Mouse (Mus musculus): ENCODE data around the gene Lmnb2.
A peak's percentile ranks its signal among the peaks of the same experiment; 100 is the strongest.

The Lmnb2 gene

GRCm38 (mm10) chr10:80929299-80930226 lies 11.5 kb upstream of the Lmnb2 start, which contains the start of gene Gadd45b:
TSS of gene Gadd45b (plus strand) at chr10:80930073.
- DNase-seq (ENCODE audit: low read depth, low spot score) = peak; percentile 98

- peak; percentile 77 for DNase-seq (ENCODE audit: low read depth, low spot score)
Observed at GRCm38 (mm10) chr10:80928586-80929298, 10.7 kb upstream of the Lmnb2 start.

- no peak for DNase-seq (ENCODE audit: low read depth, low spot score)
Observed at GRCm38 (mm10) chr10:80925472-80925871, 7.4 kb upstream of the Lmnb2 start.

GRCm38 (mm10) chr10:80921923-80922322 lies 3.9 kb upstream of the Lmnb2 start:
- no peak for DNase-seq (ENCODE audit: low read depth, low spot score)

GRCm38 (mm10) chr10:80917336-80917778 lies 688 bp downstream of the Lmnb2 start:
- no peak for DNase-seq (ENCODE audit: low read depth, low spot score)

- DNase-seq (ENCODE audit: low read depth, low spot score) = no peak
Observed at GRCm38 (mm10) chr10:80915736-80916135, 2.3 kb downstream of the Lmnb2 start.

GRCm38 (mm10) chr10:80915260-80915659 lies 2.8 kb downstream of the Lmnb2 start:
- DNase-seq (ENCODE audit: low read depth, low spot score) = no peak

- no peak for DNase-seq (ENCODE audit: low read depth, low spot score)
Observed at GRCm38 (mm10) chr10:80914253-80914656, 3.8 kb downstream of the Lmnb2 start.

GRCm38 (mm10) chr10:80913364-80914011 lies 4.6 kb downstream of the Lmnb2 start:
- no peak for DNase-seq (ENCODE audit: low read depth, low spot score)

- DNase-seq (ENCODE audit: low read depth, low spot score) = no peak
Observed at GRCm38 (mm10) chr10:80911891-80912290, 6.2 kb downstream of the Lmnb2 start.

- no peak for DNase-seq (ENCODE audit: low read depth, low spot score)
Observed at GRCm38 (mm10) chr10:80911354-80911753, 6.7 kb downstream of the Lmnb2 start.

GRCm38 (mm10) chr10:80909375-80910162 lies 8.5 kb downstream of the Lmnb2 start:
- DNase-seq (ENCODE audit: low read depth, low spot score) = no peak

- DNase-seq (ENCODE audit: low read depth, low spot score) = no peak
Observed at GRCm38 (mm10) chr10:80904709-80905108, 13.3 kb downstream of the Lmnb2 start.

GRCm38 (mm10) chr10:80904004-80904693 lies 13.9 kb downstream of the Lmnb2 start:
- no peak for DNase-seq (ENCODE audit: low read depth, low spot score)

GRCm38 (mm10) chr10:80903282-80903681 lies 14.8 kb downstream of the Lmnb2 start:
- DNase-seq (ENCODE audit: low read depth, low spot score) = no peak

- DNase-seq (ENCODE audit: low read depth, low spot score) = no peak
Observed at GRCm38 (mm10) chr10:80902273-80902940, 15.6 kb downstream of the Lmnb2 start.

- no peak for DNase-seq (ENCODE audit: low read depth, low spot score)
Observed at GRCm38 (mm10) chr10:80901409-80902272, 16.4 kb downstream of the Lmnb2 start.

- DNase-seq (ENCODE audit: low read depth, low spot score) = peak; percentile 100
Observed at GRCm38 (mm10) chr10:80900318-80901247, 17.5 kb downstream of the Lmnb2 start, which contains the start of gene Timm13. TSS of gene Timm13 (minus strand) at chr10:80900969.

Data from brain, embryonic 18.5 days (tissue).